Mouse (Mus musculus): ENCODE measurements around the gene Tmem144. TPM values are rescaled to one million over a fixed set of nuclear protein-coding genes. Genes with fewer than 3 reads are reported as not detected.

Tmem144 gene
- 1.2 and 1.9 TPM in 2 replicates for total RNA-seq (2014; rRNA removed)
- polyA plus RNA-seq (2015; fragmentation: Nextera tagmentation; extraction: Ambion mirVana) = 1.8 and 2.4 TPM in 2 replicates

DNA sequence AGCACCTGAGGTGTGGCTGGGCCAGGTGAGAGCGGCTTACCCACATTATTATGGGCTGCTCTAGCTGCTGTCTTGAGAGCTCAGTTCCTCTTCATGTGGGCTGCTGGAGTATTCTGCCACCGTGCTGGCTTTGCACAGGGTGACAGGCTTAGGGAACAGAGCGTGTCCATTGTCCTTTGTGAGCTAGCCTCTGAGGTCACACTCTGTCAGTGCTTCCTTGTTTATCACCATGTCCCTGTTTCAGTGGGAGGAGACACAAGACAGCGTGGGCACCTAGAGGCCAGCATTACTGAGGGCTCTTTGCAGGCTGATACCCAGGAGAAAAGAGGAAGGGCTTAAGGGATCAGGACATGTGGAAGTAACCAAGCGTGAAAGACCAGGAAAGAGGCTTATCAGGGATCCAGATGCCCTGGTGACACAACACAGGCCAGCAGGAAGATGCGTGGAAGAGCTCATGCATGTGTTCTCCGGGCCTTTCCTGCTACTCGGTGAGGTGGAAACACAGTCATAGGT lies at the start of gene Tmem144:
Gene Tmem144 (minus strand): TSS at position 120 of the 513 bp plus-strand sequence.
- H3K4me2 ChIP-seq (ENCODE audit: low read depth, low read length, poor library complexity, severe bottlenecking) = no peak within 1 kb of the TSS
- H3K9me3 ChIP-seq (ENCODE audit: low read length) = no peaks in the 10 kb centered on the region
- H3K4me1 ChIP-seq (ENCODE audit: insufficient read depth, low read length) = no peaks in the 10 kb centered on the region
- no peak within 1 kb of the TSS for H3K27ac ChIP-seq (ENCODE audit: low read depth, low read length)
- H3K27me3 ChIP-seq (ENCODE audit: insufficient read depth, low read length) = no peaks in the 10 kb centered on the region
- DNase-seq (ENCODE audit: low spot score) (no peak), ATAC-seq (ENCODE audit: low FRiP score) (peak; percentile 52)
- no peak within 1 kb of the TSS for H3K4me3 ChIP-seq (ENCODE audit: low read depth, low read length)
- TF ChIP-seq CTCF (IDR thresholded peaks at IDR 0.05) = no peak
- no peaks in the 10 kb centered on the region for H3K36me3 ChIP-seq (ENCODE audit: insufficient read depth, low read length)
- 29% methylated on average over 8 of the region's 8 CpGs for WGBS
- no peak within 1 kb of the TSS for H3K9ac ChIP-seq (replicated peaks; ENCODE audit: low read length, poor library complexity, severe bottlenecking)

DNA sequence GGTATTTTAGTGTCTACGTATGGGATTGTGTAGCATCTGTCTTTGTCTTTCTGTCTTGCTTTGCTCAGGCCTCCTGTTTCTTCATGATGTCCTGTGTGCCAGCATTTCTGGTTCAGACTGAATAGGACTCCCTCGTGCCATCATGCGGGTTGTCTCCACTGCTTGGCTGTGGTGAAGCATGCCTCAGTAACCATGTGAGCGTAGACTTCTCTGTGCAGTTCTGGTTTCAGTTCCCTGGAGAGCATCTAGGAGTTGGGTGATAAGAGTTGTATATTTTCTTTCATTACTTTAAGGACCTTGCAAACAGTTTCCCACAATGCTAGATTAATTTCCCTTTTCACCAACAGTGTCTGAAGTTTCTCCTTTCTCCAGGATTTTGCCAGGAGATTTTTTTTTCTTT lies 49.2 kb upstream of the Tmem144 start:
- Histone ChIP-seq H3K9me3 (ENCODE audit: low read length) (no peaks in the 10 kb centered on the region), H3K36me3 (ENCODE audit: insufficient read depth, low read length) (no peaks in the 10 kb centered on the region), H3K4me1 (ENCODE audit: insufficient read depth, low read length) (peaks cover 6% of the 10 kb centered on the region; the same call in 1 of the 2 replicates), H3K4me3 (ENCODE audit: low read depth, low read length) (no peak overlapping the region), H3K4me2 (ENCODE audit: low read depth, low read length, poor library complexity, severe bottlenecking) (no peak overlapping the region), H3K27ac (ENCODE audit: low read depth, low read length) (no peak overlapping the region), H3K9ac (replicated peaks; ENCODE audit: low read length, poor library complexity, severe bottlenecking) (no peak overlapping the region), H3K27me3 (ENCODE audit: insufficient read depth, low read length) (no peaks in the 10 kb centered on the region)
- DNase-seq (ENCODE audit: low spot score) (no peak), ATAC-seq (ENCODE audit: low FRiP score) (no peak)
- TF ChIP-seq CTCF (IDR thresholded peaks at IDR 0.05) = no peak
- 92% methylated on average over 4 of the region's 4 CpGs for WGBS

DNA sequence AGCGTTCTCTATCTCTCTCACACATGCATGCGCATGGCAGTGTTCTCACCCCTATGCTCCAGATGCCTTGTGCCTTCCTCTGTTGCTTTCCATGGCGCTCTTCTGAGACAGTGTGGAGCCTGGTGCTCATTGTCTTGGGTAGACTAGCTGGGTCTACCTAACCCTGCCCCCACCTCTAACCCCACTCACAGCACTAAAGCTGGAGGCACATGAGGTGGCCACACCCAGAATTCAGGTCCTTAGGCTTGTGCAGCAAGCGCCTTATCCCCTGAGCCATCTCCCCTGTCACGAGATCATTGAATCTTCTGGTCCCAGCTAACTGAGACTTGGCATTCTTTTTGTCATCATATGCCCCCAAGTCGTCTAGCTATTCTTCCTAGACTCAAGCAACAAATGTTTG lies 48.7 kb upstream of the Tmem144 start:
- Histone ChIP-seq H3K4me2 (ENCODE audit: low read depth, low read length, poor library complexity, severe bottlenecking) (no peak overlapping the region), H3K9me3 (ENCODE audit: low read length) (no peaks in the 10 kb centered on the region), H3K4me3 (ENCODE audit: low read depth, low read length) (no peak overlapping the region), H3K4me1 (ENCODE audit: insufficient read depth, low read length) (peaks cover 6% of the 10 kb centered on the region; the same call in 1 of the 2 replicates), H3K9ac (replicated peaks; ENCODE audit: low read length, poor library complexity, severe bottlenecking) (no peak overlapping the region), H3K36me3 (ENCODE audit: insufficient read depth, low read length) (no peaks in the 10 kb centered on the region), H3K27me3 (ENCODE audit: insufficient read depth, low read length) (no peaks in the 10 kb centered on the region), H3K27ac (ENCODE audit: low read depth, low read length) (no peak overlapping the region)
- no peak for TF ChIP-seq CTCF (IDR thresholded peaks at IDR 0.05)
- WGBS = 88% methylated on average over 6 of the region's 6 CpGs
- DNase-seq (ENCODE audit: low spot score) (no peak), ATAC-seq (ENCODE audit: low FRiP score) (no peak)

DNA sequence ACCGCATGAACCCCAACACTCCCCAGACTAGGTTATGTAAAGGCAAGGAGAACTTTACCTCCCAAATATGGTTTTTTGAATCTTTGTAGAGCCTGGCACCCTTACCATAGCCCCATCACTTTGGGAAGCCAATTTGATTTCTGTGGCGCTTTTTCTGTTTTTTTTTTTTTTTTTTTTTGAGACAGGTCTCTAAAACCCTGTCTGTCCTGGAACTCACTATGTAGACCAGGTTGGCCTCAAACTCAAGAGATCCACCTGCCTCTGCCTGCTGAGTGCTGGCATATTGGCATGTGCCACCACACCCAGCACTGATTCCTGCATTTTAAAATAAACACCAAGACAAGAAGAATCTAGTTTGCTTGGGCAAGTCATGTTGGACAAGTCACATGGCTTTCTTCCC lies 47.9 kb upstream of the Tmem144 start:
- Histone ChIP-seq H3K36me3 (ENCODE audit: insufficient read depth, low read length) (no peaks in the 10 kb centered on the region), H3K4me2 (ENCODE audit: low read depth, low read length, poor library complexity, severe bottlenecking) (no peak overlapping the region), H3K27me3 (ENCODE audit: insufficient read depth, low read length) (no peaks in the 10 kb centered on the region), H3K4me1 (ENCODE audit: insufficient read depth, low read length) (peaks cover 6% of the 10 kb centered on the region; the same call in 1 of the 2 replicates), H3K9me3 (ENCODE audit: low read length) (no peaks in the 10 kb centered on the region), H3K9ac (replicated peaks; ENCODE audit: low read length, poor library complexity, severe bottlenecking) (no peak overlapping the region), H3K27ac (ENCODE audit: low read depth, low read length) (no peak overlapping the region), H3K4me3 (ENCODE audit: low read depth, low read length) (no peak overlapping the region)
- no peak for TF ChIP-seq CTCF (IDR thresholded peaks at IDR 0.05)
- WGBS = 96% methylated on average over 2 of the region's 2 CpGs
- ATAC-seq (ENCODE audit: low FRiP score) (no peak), DNase-seq (ENCODE audit: low spot score) (no peak)

DNA sequence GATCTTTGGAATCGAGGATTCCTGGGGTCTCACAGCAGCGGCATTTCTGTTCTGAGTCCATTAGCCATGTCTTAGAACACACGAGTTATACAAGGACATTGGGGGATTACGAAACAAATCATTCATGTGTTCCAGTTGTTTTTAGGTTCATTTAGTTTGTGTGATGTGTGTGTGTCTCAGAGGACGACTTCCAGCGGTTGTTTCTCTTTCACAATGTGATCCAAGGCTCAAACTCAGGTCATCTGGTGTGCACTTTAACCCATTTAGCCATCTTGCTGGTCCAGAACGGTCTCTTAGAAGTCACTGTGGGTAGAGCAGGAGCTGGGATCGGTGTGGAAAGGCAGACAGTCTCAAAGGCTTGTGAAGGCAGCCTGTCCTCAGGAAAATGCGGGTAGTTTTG lies 47.3 kb upstream of the Tmem144 start:
- peaks cover 6% of the 10 kb centered on the region; the same call in 1 of the 2 replicates for H3K4me1 ChIP-seq (ENCODE audit: insufficient read depth, low read length)
- H3K9me3 ChIP-seq (ENCODE audit: low read length) = no peaks in the 10 kb centered on the region
- H3K4me3 ChIP-seq (ENCODE audit: low read depth, low read length) = no peak overlapping the region
- no peak overlapping the region for H3K9ac ChIP-seq (replicated peaks; ENCODE audit: low read length, poor library complexity, severe bottlenecking)
- 76% methylated on average over 9 of the region's 9 CpGs for WGBS
- DNase-seq (ENCODE audit: low spot score) (no peak), ATAC-seq (ENCODE audit: low FRiP score) (no peak)
- H3K27ac ChIP-seq (ENCODE audit: low read depth, low read length) = no peak overlapping the region
- no peaks in the 10 kb centered on the region for H3K27me3 ChIP-seq (ENCODE audit: insufficient read depth, low read length)
- no peaks in the 10 kb centered on the region for H3K36me3 ChIP-seq (ENCODE audit: insufficient read depth, low read length)
- TF ChIP-seq CTCF (IDR thresholded peaks at IDR 0.05) = no peak
- no peak overlapping the region for H3K4me2 ChIP-seq (ENCODE audit: low read depth, low read length, poor library complexity, severe bottlenecking)

DNA sequence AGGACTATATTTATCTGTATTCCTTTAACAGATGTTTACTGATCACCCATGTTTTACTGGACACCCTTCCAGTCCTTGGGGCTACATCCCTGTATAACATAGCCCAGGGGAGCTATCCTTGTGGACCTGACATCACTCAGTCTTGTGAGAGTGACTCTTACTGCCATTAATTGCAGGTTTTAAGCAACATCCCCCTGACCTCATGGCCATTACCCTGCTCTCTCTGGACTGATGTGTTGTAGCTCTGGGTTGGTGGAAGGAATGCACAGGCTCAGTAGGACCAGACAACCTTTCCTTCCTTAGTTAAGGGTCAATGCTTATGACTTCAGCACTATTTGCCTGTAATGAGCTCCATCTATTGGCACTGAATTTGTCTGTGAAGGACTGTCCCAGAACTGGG lies 45.9 kb upstream of the Tmem144 start:
- Histone ChIP-seq H3K27me3 (ENCODE audit: insufficient read depth, low read length) (no peaks in the 10 kb centered on the region), H3K36me3 (ENCODE audit: insufficient read depth, low read length) (no peaks in the 10 kb centered on the region), H3K4me1 (ENCODE audit: insufficient read depth, low read length) (peaks cover 6% of the 10 kb centered on the region; the same call in 1 of the 2 replicates), H3K9ac (replicated peaks; ENCODE audit: low read length, poor library complexity, severe bottlenecking) (no peak overlapping the region), H3K9me3 (ENCODE audit: low read length) (no peaks in the 10 kb centered on the region), H3K4me3 (ENCODE audit: low read depth, low read length) (no peak overlapping the region), H3K4me2 (ENCODE audit: low read depth, low read length, poor library complexity, severe bottlenecking) (no peak overlapping the region), H3K27ac (ENCODE audit: low read depth, low read length) (no peak overlapping the region)
- no peak for TF ChIP-seq CTCF (IDR thresholded peaks at IDR 0.05)
- DNase-seq (ENCODE audit: low spot score) = no peak
- ATAC-seq (ENCODE audit: low FRiP score) = no peak
